Mouse (Mus musculus): Measurements from ENCODE around the gene Myrip. TPM values are rescaled to one million over a fixed set of nuclear protein-coding genes. Genes with fewer than 3 reads are reported as not detected.
"Not testable (repeated sequence)": the region's sequence is repeated elsewhere in the genome, so short reads cannot be mapped to it uniquely, and the experiment has no call there.

Gene Myrip
- polyA plus RNA-seq, 1 experiment from 2014 or later: 0.36 TPM

- Histone ChIP-seq H3K27ac (replicated peaks) (no peak overlapping the region), H3K36me3 (no peaks in the 10 kb centered on the region), H3K9ac (no peak overlapping the region), H3K9me3 (peaks cover 5% of the 10 kb centered on the region; the same call in 1 of the 2 replicates), H3K4me3 (no peak overlapping the region), H3K4me1 (no peaks in the 10 kb centered on the region), H3K4me2 (no peak overlapping the region), H3K27me3 (replicated peaks) (peaks cover 34% of the 10 kb centered on the region)
- ATAC-seq (ENCODE audit: extremely low read depth, insufficient number of reproducible peaks, low FRiP score, low TSS enrichment): no peak
- 94% methylated on average over 1 of the region's 1 CpGs for WGBS
Measured at GRCm38 (mm10) chr9:120296938-120297337, 4.4 kb upstream of the Myrip start.

- WGBS: 50% methylated on average over 2 of the region's 2 CpGs
- no peak overlapping the region for H3K4me2 ChIP-seq
- peaks cover 9% of the 10 kb centered on the region; the same call in 1 of the 2 replicates for H3K9me3 ChIP-seq
- H3K36me3 ChIP-seq: no peaks in the 10 kb centered on the region
- H3K27me3 ChIP-seq (replicated peaks): peaks cover 51% of the 10 kb centered on the region
- peaks cover 13% of the 10 kb centered on the region for H3K4me1 ChIP-seq
- no peak overlapping the region for H3K9ac ChIP-seq
- no peak for ATAC-seq (ENCODE audit: extremely low read depth, insufficient number of reproducible peaks, low FRiP score, low TSS enrichment)
- no peak overlapping the region for H3K27ac ChIP-seq (replicated peaks)
- H3K4me3 ChIP-seq: no peak overlapping the region
Measured at GRCm38 (mm10) chr9:120299429-120299828, 1.9 kb upstream of the Myrip start.

- Histone ChIP-seq H3K27me3 (replicated peaks) (peaks cover 84% of the 10 kb centered on the region), H3K4me2 (peak overlapping the region; percentile 96), H3K4me1 (peaks cover 14% of the 10 kb centered on the region), H3K27ac (replicated peaks) (no peak overlapping the region), H3K9ac (peak overlapping the region; percentile 64), H3K4me3 (peak overlapping the region; percentile 58), H3K9me3 (peaks cover 9% of the 10 kb centered on the region; the same call in 1 of the 2 replicates), H3K36me3 (no peaks in the 10 kb centered on the region)
- 15% methylated on average over 19 of the region's 19 CpGs for WGBS
- no peak for ATAC-seq (ENCODE audit: extremely low read depth, insufficient number of reproducible peaks, low FRiP score, low TSS enrichment)
Measured at GRCm38 (mm10) chr9:120302980-120303452, 1.7 kb downstream of the Myrip start.

DNA sequence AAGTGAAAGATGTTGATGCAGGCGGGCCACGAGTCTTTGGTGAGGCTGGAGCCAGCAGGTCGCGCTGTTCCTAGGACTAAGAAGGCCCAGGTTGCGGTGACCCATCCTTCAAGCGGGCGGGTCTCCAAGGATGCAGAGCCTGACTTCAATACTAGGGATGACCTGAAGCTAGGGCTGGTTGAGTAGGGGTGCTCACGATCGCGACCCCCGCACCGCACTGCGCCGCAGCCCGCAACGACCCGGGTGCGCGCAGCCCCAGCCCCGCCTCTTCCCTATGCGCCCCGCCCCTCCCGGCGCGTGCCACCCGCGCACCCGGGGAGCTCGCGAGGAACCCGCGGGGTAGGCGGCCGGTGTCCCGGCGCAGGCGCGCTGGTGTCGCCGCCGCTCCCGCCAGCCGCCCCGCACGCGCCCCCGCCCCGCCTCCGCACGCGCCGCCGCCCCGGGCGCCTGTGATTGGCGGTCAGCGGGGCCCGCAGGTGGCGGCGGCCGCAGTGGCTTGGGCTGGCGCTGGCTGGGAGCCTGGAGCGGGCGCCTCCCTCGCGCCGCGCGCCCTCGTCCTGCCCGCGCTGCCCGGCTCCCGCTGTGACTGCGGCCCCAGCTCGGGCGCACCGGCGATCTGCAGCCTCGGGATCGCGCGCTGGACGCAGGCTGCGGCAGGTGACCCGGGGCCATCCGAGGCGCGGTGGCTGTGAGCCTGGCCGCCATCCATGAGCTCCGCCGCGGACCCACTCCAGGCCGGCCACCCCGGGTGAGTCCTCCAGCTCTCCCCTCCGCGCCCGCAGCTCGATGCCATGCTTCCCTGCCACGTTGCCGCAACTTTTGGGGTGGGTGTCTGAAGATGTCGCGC is 2.4 kb downstream of the Myrip start:
- ATAC-seq (ENCODE audit: extremely low read depth, insufficient number of reproducible peaks, low FRiP score, low TSS enrichment): peak; percentile 37; the same call in 1 of the 2 replicates
- Histone ChIP-seq H3K9me3 (peaks cover 9% of the 10 kb centered on the region; the same call in 1 of the 2 replicates), H3K4me2 (peak overlapping the region; percentile 96), H3K36me3 (no peaks in the 10 kb centered on the region), H3K9ac (peak overlapping the region; percentile 64), H3K27ac (replicated peaks) (no peak overlapping the region), H3K4me3 (peak overlapping the region; percentile 58), H3K4me1 (peaks cover 14% of the 10 kb centered on the region), H3K27me3 (replicated peaks) (peaks cover 88% of the 10 kb centered on the region)
- WGBS: 1% methylated on average over 58 of the region's 103 CpGs

DNA sequence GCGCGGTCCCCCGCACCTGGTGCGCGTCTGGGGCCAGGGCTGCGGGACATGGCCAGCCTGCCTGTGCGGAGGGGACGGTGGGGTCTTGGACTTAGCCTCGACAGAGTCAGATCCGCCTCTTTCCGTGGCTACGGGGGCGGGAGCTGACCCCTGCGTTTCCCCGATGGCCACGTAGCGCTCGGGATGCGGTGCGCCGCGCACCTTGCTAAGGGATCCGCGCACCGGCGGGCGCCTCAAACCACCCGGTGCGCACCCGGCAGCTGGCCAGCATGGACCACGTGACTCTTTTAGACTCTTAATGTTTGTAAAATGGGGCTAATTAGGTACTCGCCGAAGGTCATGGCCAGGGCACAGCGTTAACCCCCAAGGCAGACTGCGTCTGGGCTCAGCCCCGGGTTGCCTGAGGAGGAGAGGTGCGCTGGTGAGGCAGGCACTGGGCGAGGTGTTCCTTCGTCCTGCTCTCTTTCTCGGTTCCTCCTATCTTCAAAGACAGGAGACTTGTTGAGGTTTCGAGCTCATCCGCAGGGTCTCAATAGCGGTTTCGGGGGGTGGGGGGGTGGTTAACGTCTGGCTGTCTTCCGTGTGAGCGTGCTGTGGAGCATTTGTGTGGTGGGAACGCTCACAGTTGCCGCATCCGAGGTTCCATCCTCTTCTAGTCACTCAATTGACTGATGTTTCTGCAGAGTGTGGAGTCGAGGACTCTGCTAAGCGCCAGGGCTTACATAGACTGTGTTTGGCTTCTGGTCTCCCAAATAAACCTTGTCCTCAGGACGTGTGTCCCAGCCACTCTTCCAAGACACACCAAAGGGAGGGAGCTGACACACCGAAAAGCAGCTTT is 3.2 kb downstream of the Myrip start:
- no peak overlapping the region for H3K27ac ChIP-seq (replicated peaks)
- H3K4me2 ChIP-seq: peak overlapping the region; percentile 96
- 3% methylated on average over 54 of the region's 54 CpGs for WGBS
- H3K36me3 ChIP-seq: no peaks in the 10 kb centered on the region
- peak overlapping the region; percentile 64 for H3K9ac ChIP-seq
- H3K4me1 ChIP-seq: peaks cover 14% of the 10 kb centered on the region
- no peak for ATAC-seq (ENCODE audit: extremely low read depth, insufficient number of reproducible peaks, low FRiP score, low TSS enrichment)
- H3K4me3 ChIP-seq: peak overlapping the region; percentile 58
- peaks cover 82% of the 10 kb centered on the region for H3K27me3 ChIP-seq (replicated peaks)
- peaks cover 9% of the 10 kb centered on the region; the same call in 1 of the 2 replicates for H3K9me3 ChIP-seq

DNA sequence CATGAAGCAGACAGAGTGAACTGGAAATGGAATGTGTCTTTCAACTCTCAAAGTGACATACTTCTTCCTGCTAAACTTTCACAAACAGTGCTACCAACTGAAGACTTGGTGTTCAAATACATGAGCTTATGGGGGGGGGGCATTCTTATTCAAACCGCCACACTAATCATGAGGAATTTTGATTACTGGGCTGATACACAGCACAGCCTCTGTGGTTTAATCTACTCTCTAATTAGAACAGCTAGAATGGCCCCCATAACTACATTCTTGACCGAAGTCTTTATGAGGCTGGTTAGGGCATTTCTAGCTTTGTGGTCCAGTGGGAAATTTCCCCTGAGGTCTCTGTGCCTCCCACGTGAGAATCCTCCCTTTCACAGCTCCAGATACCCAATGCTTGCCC is 13.9 kb downstream of the Myrip start:
- Histone ChIP-seq H3K36me3 (no peaks in the 10 kb centered on the region), H3K9me3 (no peaks in the 10 kb centered on the region), H3K4me1 (no peaks in the 10 kb centered on the region), H3K4me3 (no peak overlapping the region), H3K4me2 (no peak overlapping the region), H3K9ac (no peak overlapping the region), H3K27me3 (replicated peaks) (no peaks in the 10 kb centered on the region), H3K27ac (replicated peaks) (no peak overlapping the region)
- ATAC-seq (ENCODE audit: extremely low read depth, insufficient number of reproducible peaks, low FRiP score, low TSS enrichment): no peak
- WGBS: 55% methylated on average over 3 of the region's 3 CpGs

- H3K36me3 ChIP-seq: no peaks in the 10 kb centered on the region
- H3K4me3 ChIP-seq: no peak overlapping the region
- no peaks in the 10 kb centered on the region for H3K4me1 ChIP-seq
- H3K27me3 ChIP-seq (replicated peaks): no peaks in the 10 kb centered on the region
- ATAC-seq (ENCODE audit: extremely low read depth, insufficient number of reproducible peaks, low FRiP score, low TSS enrichment): no peak
- no peak overlapping the region for H3K9ac ChIP-seq
- H3K27ac ChIP-seq (replicated peaks): no peak overlapping the region
- H3K9me3 ChIP-seq: no peaks in the 10 kb centered on the region
- 76% methylated on average over 9 of the region's 9 CpGs for WGBS
- no peak overlapping the region for H3K4me2 ChIP-seq
Measured at GRCm38 (mm10) chr9:120319099-120319498, 17.8 kb downstream of the Myrip start.

DNA sequence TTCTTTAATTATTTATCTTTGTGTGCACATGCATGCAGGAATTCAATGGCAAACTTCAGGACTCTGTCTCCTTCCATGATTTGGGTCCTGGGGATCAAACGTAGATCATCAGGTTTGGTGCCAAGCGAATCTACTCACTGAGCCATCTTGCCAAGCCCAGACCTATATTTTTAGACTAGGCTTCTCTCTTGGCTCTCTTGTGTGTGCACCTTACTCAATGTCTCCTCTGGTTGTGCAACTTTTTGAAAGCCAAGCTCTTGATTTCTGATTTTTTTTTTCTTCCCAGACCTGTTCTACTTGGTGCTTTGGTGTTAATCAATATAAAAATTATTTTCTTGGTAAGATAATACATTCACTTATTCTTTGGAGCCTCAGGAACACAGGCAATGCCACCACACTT is 19.3 kb downstream of the Myrip start:
- H3K4me2 ChIP-seq: no peak overlapping the region
- H3K4me3 ChIP-seq: no peak overlapping the region
- 83% methylated on average over 2 of the region's 2 CpGs for WGBS
- no peak overlapping the region for H3K9ac ChIP-seq
- H3K9me3 ChIP-seq: no peaks in the 10 kb centered on the region
- H3K4me1 ChIP-seq: no peaks in the 10 kb centered on the region
- no peaks in the 10 kb centered on the region for H3K36me3 ChIP-seq
- no peak for ATAC-seq (ENCODE audit: extremely low read depth, insufficient number of reproducible peaks, low FRiP score, low TSS enrichment)
- no peak overlapping the region for H3K27ac ChIP-seq (replicated peaks)
- no peaks in the 10 kb centered on the region for H3K27me3 ChIP-seq (replicated peaks)

DNA sequence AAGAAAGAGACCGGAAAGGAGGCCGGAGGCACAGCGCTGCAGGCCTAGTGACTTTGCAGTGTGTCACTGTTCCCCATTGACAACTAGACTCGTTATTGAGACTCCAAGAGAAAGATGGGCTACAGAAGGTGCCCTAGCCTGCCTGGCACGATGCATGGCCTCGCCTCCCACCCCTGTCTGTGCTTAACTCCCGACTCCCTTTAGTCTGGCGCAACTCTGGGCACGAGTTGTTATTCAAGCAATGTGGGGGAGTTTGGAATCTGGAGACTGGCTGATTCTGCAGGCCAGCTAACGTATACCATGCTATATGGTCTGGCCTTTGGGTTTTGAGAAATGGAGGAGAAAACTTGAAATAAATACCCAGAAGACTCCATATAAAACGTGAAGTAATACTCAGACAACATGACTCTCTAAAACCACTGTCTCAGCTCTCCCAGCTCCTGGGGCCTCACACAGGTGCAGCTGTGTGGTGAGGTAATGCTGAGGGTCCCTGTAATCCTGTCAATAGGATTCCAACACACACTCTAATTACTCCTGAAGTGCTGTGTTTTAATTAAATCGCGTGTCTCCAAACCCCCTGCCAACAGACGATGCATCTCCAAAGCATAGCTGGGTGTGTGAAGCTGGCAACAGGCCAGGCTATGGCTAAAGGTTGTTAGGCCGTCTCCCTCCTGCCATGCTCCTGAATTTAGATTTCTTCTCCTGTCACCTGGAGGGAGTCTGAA is 21.6 kb downstream of the Myrip start:
- no peaks in the 10 kb centered on the region for H3K36me3 ChIP-seq
- H3K4me1 ChIP-seq: no peaks in the 10 kb centered on the region
- 72% methylated on average over 15 of the region's 15 CpGs for WGBS
- no peaks in the 10 kb centered on the region for H3K27me3 ChIP-seq (replicated peaks)
- no peak for ATAC-seq (ENCODE audit: extremely low read depth, insufficient number of reproducible peaks, low FRiP score, low TSS enrichment)
- H3K27ac ChIP-seq (replicated peaks): no peak overlapping the region
- no peaks in the 10 kb centered on the region for H3K9me3 ChIP-seq
- no peak overlapping the region for H3K9ac ChIP-seq
- no peak overlapping the region for H3K4me3 ChIP-seq
- H3K4me2 ChIP-seq: no peak overlapping the region

DNA sequence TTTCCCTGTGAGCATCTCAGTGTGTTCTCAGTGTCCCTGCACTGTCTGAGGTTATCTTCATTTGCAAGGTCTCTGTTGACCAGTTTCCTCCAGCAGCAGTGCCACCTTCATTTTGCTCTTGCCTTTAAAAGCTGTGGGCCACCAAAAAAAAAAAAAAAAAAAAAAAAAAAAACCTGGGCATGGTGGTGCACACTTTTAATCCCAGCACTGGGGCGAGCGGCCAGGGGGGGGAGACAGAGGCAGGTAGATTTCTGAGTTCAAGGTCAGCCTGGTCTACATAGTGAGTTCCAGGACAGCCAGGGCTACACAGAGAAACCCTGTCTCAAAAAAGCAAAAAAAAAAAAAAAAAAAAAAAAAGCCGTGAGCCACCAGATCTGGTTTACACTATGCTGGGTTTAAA is 29.7 kb downstream of the Myrip start:
- not testable (repeated sequence) for H3K4me2 ChIP-seq; H3K9me3 ChIP-seq; H3K9ac ChIP-seq; H3K27ac ChIP-seq (replicated peaks); H3K4me1 ChIP-seq; H3K4me3 ChIP-seq; ATAC-seq (ENCODE audit: extremely low read depth, insufficient number of reproducible peaks, low FRiP score, low TSS enrichment); H3K36me3 ChIP-seq; H3K27me3 ChIP-seq (replicated peaks)
- WGBS: 76% methylated on average over 3 of the region's 3 CpGs

DNA sequence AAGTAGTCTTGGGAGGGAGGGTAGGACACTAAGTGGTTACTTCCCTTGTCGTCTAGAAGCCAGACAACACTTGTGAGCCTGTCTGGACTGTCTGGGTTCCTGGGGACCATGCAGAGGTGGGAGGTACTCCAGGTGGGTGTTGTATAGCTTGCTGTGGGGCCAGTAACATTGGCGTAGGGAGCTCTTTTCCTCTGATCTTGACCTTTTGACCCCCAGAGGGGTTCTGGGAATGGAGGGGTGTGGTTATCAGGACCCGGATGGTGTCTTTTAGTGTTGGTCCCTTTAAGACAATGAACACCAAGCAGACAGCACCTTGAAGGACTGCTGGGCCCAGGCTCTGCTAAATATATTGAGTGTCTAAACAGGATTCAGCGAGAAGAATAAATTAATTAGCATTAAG is 36.9 kb downstream of the Myrip start:
- no peaks in the 10 kb centered on the region for H3K27me3 ChIP-seq (replicated peaks)
- H3K9me3 ChIP-seq: no peaks in the 10 kb centered on the region
- no peak for ATAC-seq (ENCODE audit: extremely low read depth, insufficient number of reproducible peaks, low FRiP score, low TSS enrichment)
- H3K4me1 ChIP-seq: no peaks in the 10 kb centered on the region
- H3K9ac ChIP-seq: no peak overlapping the region
- no peak overlapping the region for H3K27ac ChIP-seq (replicated peaks)
- no peaks in the 10 kb centered on the region for H3K36me3 ChIP-seq
- H3K4me3 ChIP-seq: no peak overlapping the region
- 46% methylated on average over 4 of the region's 4 CpGs for WGBS
- H3K4me2 ChIP-seq: no peak overlapping the region

All from heart, embryonic 13.5 days (tissue).